Mouse (Mus musculus): ENCODE results near the gene Ndufb5.

- TF ChIP-seq CTCF (IDR thresholded peaks at IDR 0.05; ENCODE audit: control insufficient read depth, insufficient read depth, insufficient read length): no peak
- no peak for TF ChIP-seq MYOG (IDR thresholded peaks at IDR 0.05; ENCODE audit: control insufficient read depth, extremely low read depth, insufficient read length)
Observed at GRCm38 (mm10) chr3:32691841-32692240, 44.9 kb upstream of the Ndufb5 start.

Data from C2C12 (cell line).